26 mouse cellular contexts compared by ENCODE assay signal in genomic region chr19:31149902-31150301, GRCm38 (mm10).
DNase-seq lines count a peak whose midpoint lies in the region; ATAC-seq and TF ChIP-seq lines count a peak whose summit lies in the region.
"Had no signal": no experiment of that assay in that cellular context is flagged by ENCODE, and none has a peak within 500 bp of the region (broad histone marks: within the 10 kb centered on the region; RNA-seq: fewer than 3 reads in every experiment).

No protein-coding gene starts in this region.

- H3K4me1 ChIP-seq in liver, embryonic 14.5 days (replicated peaks; ENCODE audit: control insufficient read depth in 2 of 2, insufficient read depth in 2 of 2, low read length in 1 of 2) = no peaks in the 10 kb centered on the region
- no peaks in the 10 kb centered on the region for H3K4me1 ChIP-seq in liver, embryonic 12.5 days
- H3K4me1 ChIP-seq in E14TG2a.4 (replicated peaks; ENCODE audit: low read depth, low read length) = no peaks in the 10 kb centered on the region
- H3K4me1 ChIP-seq in MEL (ENCODE audit: control insufficient read depth in 1 of 2, insufficient read depth in 2 of 2, low read length in 2 of 2) = no peaks in the 10 kb centered on the region
- H3K4me1 ChIP-seq: heart, embryonic 15.5 days; kidney, embryonic 15.5 days; neural tube, embryonic 12.5 days had no signal

- DNase-seq in liver, embryonic 14.5 days (ENCODE audit: low read depth in 3 of 3, low spot score in 3 of 3) = no peak
- DNase-seq in MEL (ENCODE audit: low read depth, low spot score) = peak; percentile 3
- no peak for DNase-seq in adrenal gland, adult 18-20 months (ENCODE audit: low spot score in 2 of 2)
- no peak for DNase-seq in adrenal gland, postnatal 36 days
- no peak for DNase-seq in lung, postnatal 36 days
- DNase-seq: adrenal gland, postnatal 14 days; cerebellum, adult 11 months; gastrocnemius, postnatal 25 days; heart, adult 18-20 months; heart, postnatal 36 days; kidney, adult 11 months; kidney, postnatal 36 days; left cerebral cortex, postnatal 4 days; liver; lung, embryonic 14.5 days; right cerebral cortex, postnatal 14 days had no signal

- no peak overlapping the region for H3K4me3 ChIP-seq in liver, embryonic 14.5 days (ENCODE audit: insufficient read depth in 1 of 2, low read depth in 2 of 2, low read length in 2 of 2)
- H3K4me3 ChIP-seq in liver, embryonic 12.5 days = no peak overlapping the region
- H3K4me3 ChIP-seq in E14TG2a.4 (replicated peaks; ENCODE audit: low read length) (no peak overlapping the region), MEL (ENCODE audit: control insufficient read depth in 1 of 2, insufficient read depth in 1 of 2, low read depth in 2 of 2, low read length in 2 of 2) (no peak overlapping the region)
- H3K4me3 ChIP-seq: embryonic facial prominence, embryonic 10.5 days; forebrain, embryonic 15.5 days; heart, embryonic 15.5 days; hindbrain, embryonic 13.5 days; kidney, embryonic 15.5 days; midbrain, embryonic 15.5 days; neural tube, embryonic 12.5 days had no signal

- H3K4me2 ChIP-seq in liver, embryonic 14.5 days (ENCODE audit: low read depth) = no peak overlapping the region
- H3K4me2 ChIP-seq in liver, embryonic 12.5 days = no peak overlapping the region
- H3K4me2 ChIP-seq: forebrain, embryonic 15.5 days; heart, embryonic 15.5 days; hindbrain, embryonic 13.5 days; kidney, embryonic 15.5 days; lung, embryonic 14.5 days; midbrain, embryonic 15.5 days; neural tube, embryonic 12.5 days had no signal

- H3K36me3 ChIP-seq in liver, embryonic 14.5 days (replicated peaks; ENCODE audit: control insufficient read depth, insufficient read depth, low read depth) = no peaks in the 10 kb centered on the region
- no peaks in the 10 kb centered on the region for H3K36me3 ChIP-seq in liver, embryonic 12.5 days
- no peaks in the 10 kb centered on the region for H3K36me3 ChIP-seq in E14TG2a.4 (ENCODE audit: insufficient read depth, low read length)
- no peaks in the 10 kb centered on the region for H3K36me3 ChIP-seq in MEL (ENCODE audit: control insufficient read depth in 1 of 2, insufficient read depth in 2 of 2, low read length in 2 of 2)
- H3K36me3 ChIP-seq: embryonic facial prominence, embryonic 10.5 days; forebrain, embryonic 15.5 days; heart, embryonic 15.5 days; hindbrain, embryonic 13.5 days; kidney, embryonic 15.5 days; midbrain, embryonic 15.5 days; neural tube, embryonic 12.5 days had no signal

- no peak overlapping the region for H3K27ac ChIP-seq in liver, embryonic 14.5 days
- H3K27ac ChIP-seq in liver, embryonic 12.5 days = no peak overlapping the region
- no peak overlapping the region for H3K27ac ChIP-seq in MEL (ENCODE audit: control insufficient read depth, low read depth, low read length)
- H3K27ac ChIP-seq: embryonic facial prominence, embryonic 10.5 days; forebrain, embryonic 15.5 days; heart, embryonic 15.5 days; hindbrain, embryonic 13.5 days; kidney, embryonic 15.5 days; macrophage; midbrain, embryonic 15.5 days; neural tube, embryonic 12.5 days had no signal

- no peak for TF ChIP-seq RAD21 in MEL (IDR thresholded peaks at IDR 0.05; ENCODE audit: low read depth, low read length)

- peak; percentile 12; the same call in 1 of the 2 replicates for TF ChIP-seq CTCF in liver, embryonic 14.5 days (IDR thresholded peaks at IDR 0.05; ENCODE audit: low read depth)
- TF ChIP-seq CTCF in E14TG2a.4 (conservative IDR thresholded peaks at IDR 0.05; ENCODE audit: low read length) (peak; percentile 90), MEL (IDR thresholded peaks at IDR 0.05 in 2 of 3, conservative IDR thresholded peaks at IDR 0.05 in 1 of 3; ENCODE audit: control insufficient read depth in 1 of 3, insufficient read depth in 1 of 3, low read depth in 2 of 3, low read length in 3 of 3, poor library complexity in 1 of 3, severe bottlenecking in 1 of 3) (peak in 1 of 3 experiments; percentile 5; a peak in 2 of 6 replicates)

- TF ChIP-seq EP300 in liver, embryonic 14.5 days (IDR thresholded peaks at IDR 0.05; ENCODE audit: low read depth) = no peak
- no peak for TF ChIP-seq EP300 in MEL (IDR thresholded peaks at IDR 0.05; ENCODE audit: low read depth in 1 of 2, low read length in 2 of 2)

- no peak for TF ChIP-seq POLR2A in MEL (IDR thresholded peaks at IDR 0.05; ENCODE audit: control insufficient read depth in 1 of 2, insufficient read depth in 1 of 2, low read depth in 1 of 2, low read length in 2 of 2, poor library complexity in 1 of 2)

- no peaks in the 10 kb centered on the region for H3K27me3 ChIP-seq in liver, embryonic 14.5 days (ENCODE audit: control insufficient read depth, insufficient read depth, low read length)
- no peaks in the 10 kb centered on the region for H3K27me3 ChIP-seq in liver, embryonic 12.5 days (replicated peaks)
- H3K27me3 ChIP-seq in E14TG2a.4 (ENCODE audit: insufficient read depth, low read length) (no peaks in the 10 kb centered on the region), MEL (ENCODE audit: control insufficient read depth in 1 of 2, insufficient read depth in 2 of 2, low read length in 2 of 2) (no peaks in the 10 kb centered on the region)
- H3K27me3 ChIP-seq: forebrain, embryonic 15.5 days; heart, embryonic 15.5 days; hindbrain, embryonic 13.5 days; kidney, embryonic 15.5 days; midbrain, embryonic 15.5 days; neural tube, embryonic 12.5 days had no signal

- 59% methylated on average over 2 of the region's 2 CpGs for WGBS in liver, embryonic 14.5 days (ENCODE audit: insufficient replicate concordance)
- WGBS in liver, embryonic 12.5 days (ENCODE audit: insufficient replicate concordance) = 73% methylated on average over 2 of the region's 2 CpGs

- H3K9me3 ChIP-seq in liver, embryonic 14.5 days (ENCODE audit: control insufficient read depth, low read length) = no peaks in the 10 kb centered on the region
- H3K9me3 ChIP-seq in liver, embryonic 12.5 days (replicated peaks) = no peaks in the 10 kb centered on the region
- H3K9me3 ChIP-seq in E14TG2a.4 (ENCODE audit: low read length) = no peaks in the 10 kb centered on the region
- H3K9me3 ChIP-seq in MEL (replicated peaks; ENCODE audit: insufficient read depth, low read length) = no peaks in the 10 kb centered on the region
- H3K9me3 ChIP-seq: embryonic facial prominence, embryonic 10.5 days; forebrain, embryonic 15.5 days; heart, embryonic 15.5 days; hindbrain, embryonic 13.5 days; kidney, embryonic 15.5 days; midbrain, embryonic 15.5 days; neural tube, embryonic 12.5 days had no signal

- no peaks in the 10 kb centered on the region for H3K79me2 ChIP-seq in MEL (ENCODE audit: control insufficient read depth, insufficient read depth, low read length, poor library complexity)

- no peak for ATAC-seq in liver, embryonic 14.5 days (ENCODE audit: insufficient read depth)
- no peak for ATAC-seq in liver, embryonic 12.5 days
- ATAC-seq: forebrain, embryonic 15.5 days; midbrain, embryonic 15.5 days had no signal

- H3K9ac ChIP-seq in liver, embryonic 14.5 days (replicated peaks) = no peak overlapping the region
- H3K9ac ChIP-seq in liver, embryonic 12.5 days = no peak overlapping the region
- no peak overlapping the region for H3K9ac ChIP-seq in MEL (ENCODE audit: control insufficient read depth, low read depth, low read length, poor library complexity, severe bottlenecking)
- H3K9ac ChIP-seq: forebrain, embryonic 15.5 days; heart, embryonic 15.5 days; hindbrain, embryonic 13.5 days; kidney, embryonic 15.5 days; lung, embryonic 14.5 days; midbrain, embryonic 15.5 days; neural tube, embryonic 12.5 days had no signal

TF ChIP-seq in MEL, 35 proteins besides CTCF, POLR2A, EP300 and RAD21:
- no peak for TF ChIP-seq SMC3 (IDR thresholded peaks at IDR 0.05; ENCODE audit: low read depth, low read length)
- TF ChIP-seq ZC3H11A (IDR thresholded peaks at IDR 0.05; ENCODE audit: low read depth, low read length) = no peak
- peak; percentile 18; the same call in 1 of the 2 replicates for TF ChIP-seq BHLHE40 (IDR thresholded peaks at IDR 0.05; ENCODE audit: borderline replicate concordance, low read depth, low read length)
TF ChIP-seq in MEL: peak in this region for 1.
